Mouse (Mus musculus) limb, embryonic 11.5 days (tissue): ENCODE data around the gene Ube2h. TPM values are rescaled to one million over a fixed set of nuclear protein-coding genes. Genes with fewer than 3 reads are reported as not detected.

ENCODE experiments used
- ATAC-seq: fragments of 200-750 bp; cut with Nextera tagmentation; 2 replicates; pipeline ENCODE4 v1.8.0; 2017; ENCODE audit warnings: low read depth; ENCODE audit not compliant: insufficient number of reproducible peaks, low FRiP score, low TSS enrichment
- DNase-seq: peaks from one replicate; pipeline ENCODE4 v3.0.0-alpha.2; 2015; ENCODE audit warnings: low spot score
- H3K27ac ChIP-seq: fragments of 300-500 bp; sonication (generic); replicated peaks from 2 replicates; pipeline ENCODE4 v1.5.1; 2014; ENCODE audit warnings: low read depth, mild to moderate bottlenecking, low read length
- H3K27me3 ChIP-seq: fragments of 300-500 bp; sonication (generic); 2 replicates; pipeline ENCODE4 v1.6.1; 2014; ENCODE audit warnings: mild to moderate bottlenecking, low read length, mixed read lengths; ENCODE audit not compliant: control insufficient read depth, insufficient read depth
- H3K36me3 ChIP-seq: fragments of 300-500 bp; sonication (generic); 2 replicates; pipeline ENCODE4 v1.6.1; 2014; ENCODE audit warnings: mild to moderate bottlenecking, low read length, moderate library complexity, mixed read lengths; ENCODE audit not compliant: control insufficient read depth, insufficient read depth
- H3K4me1 ChIP-seq: fragments of 300-500 bp; sonication (generic); 2 replicates; pipeline ENCODE4 v1.6.1; 2014; ENCODE audit warnings: low read length, mixed read lengths; ENCODE audit not compliant: control insufficient read depth, insufficient read depth
- H3K4me2 ChIP-seq: fragments of 300-500 bp; sonication (generic); 2 replicates; pipeline ENCODE4 v1.6.1; 2014; ENCODE audit warnings: low read depth, mild to moderate bottlenecking, moderate library complexity; ENCODE audit not compliant: severe bottlenecking
- H3K4me3 ChIP-seq: fragments of 300-500 bp; sonication (generic); 2 replicates; pipeline ENCODE4 v1.5.1; 2014; ENCODE audit warnings: low read depth, low read length
- H3K9ac ChIP-seq: fragments of 300-500 bp; sonication (generic); 2 replicates; pipeline ENCODE4 v1.6.1; 2014; ENCODE audit warnings: mild to moderate bottlenecking, low read length
- H3K9me3 ChIP-seq: fragments of 300-500 bp; sonication (generic); 2 replicates; pipeline ENCODE4 v1.6.1; 2016; ENCODE audit warnings: low read length; ENCODE audit not compliant: control insufficient read depth
- WGBS: fragments of 180-500 bp; shearing (Covaris S2); extraction: QIAGEN DNeasy Blood & Tissue Kit; methylation state at CpG from one replicate; pipeline ENCODE4 v1.1.7; 2014; 5-methylcytosine and 5-hydroxymethylcytosine counted together
- polyA plus RNA-seq: library from polyadenylated mRNA; unstranded; fragments of >200 nt; fragmentation: Nextera tagmentation; extraction: Ambion mirVana; gene quantifications from 2 replicates; pipeline ENCODE4 v1.2.1, GENCODE M21; 2014

The Ube2h gene
- polyA plus RNA-seq, 1 experiment from 2014 or later = 48.7 TPM

DNA sequence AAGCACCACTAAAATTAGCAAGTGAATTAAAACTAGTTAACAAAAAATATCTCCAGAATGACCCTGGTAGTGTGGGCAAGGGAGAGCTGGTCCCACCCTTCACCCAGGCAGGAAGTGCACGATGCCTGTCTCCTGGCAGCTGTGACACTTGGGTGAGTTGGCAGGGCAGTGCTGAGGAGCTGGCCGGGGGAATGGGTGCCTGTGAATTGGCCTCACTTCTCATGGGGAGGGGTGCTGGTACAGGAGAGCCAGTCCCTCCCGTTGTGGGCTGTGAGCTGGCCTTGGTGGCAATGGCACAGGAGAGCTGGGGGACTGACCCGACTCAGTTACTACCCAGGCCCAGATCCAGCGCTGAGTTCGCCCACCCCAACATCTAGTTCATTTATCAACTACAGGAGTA is 16.4 kb downstream of the Ube2h start:
- WGBS = 92% methylated on average over 6 of the region's 6 CpGs
- Histone ChIP-seq H3K4me2 (no peak overlapping the region), H3K9me3 (no peaks in the 10 kb centered on the region), H3K36me3 (peaks cover 2% of the 10 kb centered on the region; the same call in 1 of the 2 replicates), H3K27ac (no peak overlapping the region), H3K27me3 (no peaks in the 10 kb centered on the region), H3K9ac (no peak overlapping the region), H3K4me3 (no peak overlapping the region), H3K4me1 (no peaks in the 10 kb centered on the region)
- ATAC-seq = no peak
- no peak for DNase-seq

GRCm38 (mm10) chr6:30286642-30287041 is 17.7 kb downstream of the Ube2h start:
- H3K9me3 ChIP-seq = no peaks in the 10 kb centered on the region
- no peak overlapping the region for H3K27ac ChIP-seq
- ATAC-seq = no peak
- peaks cover 4% of the 10 kb centered on the region; the same call in 1 of the 2 replicates for H3K36me3 ChIP-seq
- H3K9ac ChIP-seq = no peak overlapping the region
- no peak overlapping the region for H3K4me2 ChIP-seq
- no peaks in the 10 kb centered on the region for H3K4me1 ChIP-seq
- no peak for DNase-seq
- H3K4me3 ChIP-seq = no peak overlapping the region
- H3K27me3 ChIP-seq = no peaks in the 10 kb centered on the region

GRCm38 (mm10) chr6:30284177-30284576 is 20.2 kb downstream of the Ube2h start:
- Histone ChIP-seq H3K4me3 (no peak overlapping the region), H3K9me3 (no peaks in the 10 kb centered on the region), H3K9ac (no peak overlapping the region), H3K4me1 (no peaks in the 10 kb centered on the region), H3K27ac (no peak overlapping the region), H3K27me3 (no peaks in the 10 kb centered on the region), H3K4me2 (no peak overlapping the region), H3K36me3 (peaks cover 6% of the 10 kb centered on the region; the same call in 1 of the 2 replicates)
- DNase-seq (no peak), ATAC-seq (no peak)

DNA sequence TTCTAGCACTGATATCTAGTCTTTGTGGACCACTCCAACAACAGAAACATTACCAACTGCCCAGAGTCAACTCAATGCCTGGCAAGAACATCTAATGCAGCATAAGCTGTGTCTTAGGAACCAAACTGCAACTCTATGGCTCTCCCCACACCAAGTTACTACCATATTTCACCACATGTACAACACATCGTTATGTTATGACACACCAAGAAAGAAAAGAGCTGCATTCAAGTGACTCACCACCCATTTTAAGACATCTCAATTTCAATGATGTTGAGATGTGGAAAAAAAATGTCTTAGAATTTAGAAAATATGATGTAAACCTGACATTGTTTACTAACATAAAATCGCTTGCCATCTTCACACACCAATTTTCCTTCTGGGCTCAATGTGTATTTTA is 22.0 kb downstream of the Ube2h start:
- Histone ChIP-seq H3K4me2 (no peak overlapping the region), H3K36me3 (peaks cover 9% of the 10 kb centered on the region; the same call in 1 of the 2 replicates), H3K9me3 (no peaks in the 10 kb centered on the region), H3K27ac (no peak overlapping the region), H3K27me3 (no peaks in the 10 kb centered on the region), H3K9ac (no peak overlapping the region), H3K4me3 (no peak overlapping the region), H3K4me1 (no peaks in the 10 kb centered on the region)
- DNase-seq = no peak
- ATAC-seq = no peak
- 98% methylated on average over 2 of the region's 2 CpGs for WGBS

GRCm38 (mm10) chr6:30278374-30278773 is 26.0 kb downstream of the Ube2h start:
- no peaks in the 10 kb centered on the region for H3K27me3 ChIP-seq
- H3K4me3 ChIP-seq = no peak overlapping the region
- H3K4me2 ChIP-seq = no peak overlapping the region
- 82% methylated on average over 1 of the region's 1 CpGs for WGBS
- DNase-seq = no peak
- H3K4me1 ChIP-seq = no peaks in the 10 kb centered on the region
- no peak overlapping the region for H3K27ac ChIP-seq
- H3K9ac ChIP-seq = no peak overlapping the region
- no peak for ATAC-seq
- no peaks in the 10 kb centered on the region for H3K9me3 ChIP-seq
- H3K36me3 ChIP-seq = peaks cover 13% of the 10 kb centered on the region; the same call in 1 of the 2 replicates

GRCm38 (mm10) chr6:30276882-30277281 is 27.5 kb downstream of the Ube2h start:
- H3K9ac ChIP-seq = no peak overlapping the region
- no peak overlapping the region for H3K4me2 ChIP-seq
- peaks cover 9% of the 10 kb centered on the region; the same call in 1 of the 2 replicates for H3K36me3 ChIP-seq
- 93% methylated on average over 7 of the region's 7 CpGs for WGBS
- no peak for ATAC-seq
- no peaks in the 10 kb centered on the region for H3K27me3 ChIP-seq
- no peak overlapping the region for H3K27ac ChIP-seq
- H3K4me3 ChIP-seq = no peak overlapping the region
- DNase-seq = no peak
- H3K9me3 ChIP-seq = no peaks in the 10 kb centered on the region
- H3K4me1 ChIP-seq = no peaks in the 10 kb centered on the region

GRCm38 (mm10) chr6:30276375-30276774 is 28.0 kb downstream of the Ube2h start:
- ATAC-seq (no peak), DNase-seq (no peak)
- Histone ChIP-seq H3K9ac (no peak overlapping the region), H3K27ac (no peak overlapping the region), H3K27me3 (no peaks in the 10 kb centered on the region), H3K4me3 (no peak overlapping the region), H3K4me1 (no peaks in the 10 kb centered on the region), H3K9me3 (no peaks in the 10 kb centered on the region), H3K4me2 (no peak overlapping the region), H3K36me3 (peaks cover 9% of the 10 kb centered on the region; the same call in 1 of the 2 replicates)
- 79% methylated on average over 3 of the region's 3 CpGs for WGBS

GRCm38 (mm10) chr6:30275159-30275847 is 29.0 kb downstream of the Ube2h start:
- H3K9me3 ChIP-seq = no peaks in the 10 kb centered on the region
- H3K4me2 ChIP-seq = no peak overlapping the region
- H3K36me3 ChIP-seq = peaks cover 9% of the 10 kb centered on the region; the same call in 1 of the 2 replicates
- H3K4me1 ChIP-seq = no peaks in the 10 kb centered on the region
- ATAC-seq (no peak), DNase-seq (no peak)
- no peak overlapping the region for H3K27ac ChIP-seq
- no peaks in the 10 kb centered on the region for H3K27me3 ChIP-seq
- 89% methylated on average over 5 of the region's 5 CpGs for WGBS
- H3K9ac ChIP-seq = no peak overlapping the region
- H3K4me3 ChIP-seq = no peak overlapping the region

GRCm38 (mm10) chr6:30272911-30273310 is 31.4 kb downstream of the Ube2h start:
- ATAC-seq (no peak), DNase-seq (no peak)
- whole genome bisulfite sequencing = 72% methylated on average over 3 of the region's 3 CpGs
- no peaks in the 10 kb centered on the region for H3K9me3 ChIP-seq
- no peak overlapping the region for H3K4me2 ChIP-seq
- H3K27me3 ChIP-seq = no peaks in the 10 kb centered on the region
- no peak overlapping the region for H3K4me3 ChIP-seq
- H3K36me3 ChIP-seq = 0 out of 2 replicates have a peak, but pooled peaks cover 4% of the 10 kb centered on the region
- no peaks in the 10 kb centered on the region for H3K4me1 ChIP-seq
- no peak overlapping the region for H3K9ac ChIP-seq
- H3K27ac ChIP-seq = no peak overlapping the region
